Mouse (Mus musculus): ENCODE measurements around the gene Tmem151b.

Gene Tmem151b

GRCm38 (mm10) chr17:45584096-45584896 is 34.8 kb upstream of the Tmem151b start:
- DNase-seq (ENCODE audit: extremely low read depth, low read depth, low spot score) = no peak

DNA sequence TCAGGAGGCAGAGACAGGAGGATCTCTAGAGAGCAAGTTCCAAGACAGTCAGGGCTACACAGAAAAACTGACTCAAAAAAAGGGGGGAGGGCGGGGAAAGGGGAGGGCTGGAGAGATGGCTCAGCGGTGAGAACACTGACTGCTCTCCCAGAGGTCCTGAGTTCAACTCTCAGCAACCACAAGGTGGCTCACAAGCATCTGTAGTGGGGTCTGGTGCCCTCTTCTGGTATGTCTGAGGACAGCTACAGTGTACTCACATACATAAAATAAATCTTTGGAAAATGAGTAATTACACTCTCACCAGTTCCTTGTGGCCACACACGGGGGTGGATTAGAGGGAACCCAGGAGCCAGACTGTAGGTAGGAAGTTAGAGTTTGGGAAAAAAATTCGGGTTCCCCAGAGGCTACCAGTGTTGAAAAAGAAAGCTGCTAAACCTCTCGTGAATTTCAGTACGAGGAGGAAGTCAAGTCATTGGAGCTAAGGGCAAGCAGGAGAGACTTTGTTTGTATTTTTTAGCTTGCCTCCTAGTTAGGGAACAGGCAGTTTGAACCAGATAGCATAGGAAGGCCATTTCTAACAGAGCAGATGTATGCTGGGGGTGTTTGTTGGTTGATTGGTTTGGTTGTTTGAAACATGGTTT is 33.4 kb upstream of the Tmem151b start:
- DNase-seq (ENCODE audit: extremely low read depth, low read depth, low spot score) = no peak

DNA sequence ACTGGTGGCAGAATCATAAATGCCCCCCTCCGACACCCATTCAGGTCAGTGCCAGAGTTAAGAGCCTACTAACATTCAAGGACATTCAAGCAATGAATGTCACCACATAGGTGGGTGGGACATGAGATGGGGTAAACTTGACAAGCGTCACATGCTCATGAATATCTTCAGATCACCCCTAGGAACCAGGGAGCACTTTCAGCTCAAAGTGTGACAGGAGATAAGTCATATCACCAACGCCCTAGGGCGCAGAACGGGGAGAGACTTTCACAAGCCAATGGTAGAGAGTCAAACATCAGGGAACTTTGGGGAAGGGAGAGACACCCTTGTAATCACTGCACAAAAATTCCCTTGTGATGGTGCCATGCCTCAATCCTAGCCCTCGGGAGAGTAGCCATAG is 32.7 kb upstream of the Tmem151b start:
- DNase-seq (ENCODE audit: extremely low read depth, low read depth, low spot score) = no peak

DNA sequence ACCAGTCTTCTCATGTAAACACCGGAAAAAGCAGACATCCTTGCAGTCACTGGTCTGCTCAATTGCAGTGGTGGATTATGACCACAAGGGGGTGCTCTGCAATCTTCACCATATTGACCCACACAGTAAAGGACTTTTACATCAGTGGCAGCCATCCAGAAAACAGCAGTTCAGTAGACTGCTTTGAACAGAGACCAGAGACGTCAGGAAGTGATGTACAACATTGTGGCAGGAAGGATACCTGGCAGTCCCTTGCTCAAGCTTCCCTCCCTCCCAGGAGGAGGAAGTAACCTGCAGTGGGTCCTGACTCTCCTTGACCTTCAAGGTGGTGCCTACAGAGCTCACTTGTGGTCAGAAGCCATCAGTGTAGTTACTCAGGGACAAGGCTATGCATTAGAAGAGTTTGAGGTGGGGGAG is 32.1 kb upstream of the Tmem151b start:
- DNase-seq (ENCODE audit: extremely low read depth, low read depth, low spot score) = no peak

GRCm38 (mm10) chr17:45580958-45581477 is 31.5 kb upstream of the Tmem151b start:
- no peak for DNase-seq (ENCODE audit: extremely low read depth, low read depth, low spot score)

GRCm38 (mm10) chr17:45579554-45579953 is 30.1 kb upstream of the Tmem151b start:
- DNase-seq (ENCODE audit: extremely low read depth, low read depth, low spot score) = no peak

DNA sequence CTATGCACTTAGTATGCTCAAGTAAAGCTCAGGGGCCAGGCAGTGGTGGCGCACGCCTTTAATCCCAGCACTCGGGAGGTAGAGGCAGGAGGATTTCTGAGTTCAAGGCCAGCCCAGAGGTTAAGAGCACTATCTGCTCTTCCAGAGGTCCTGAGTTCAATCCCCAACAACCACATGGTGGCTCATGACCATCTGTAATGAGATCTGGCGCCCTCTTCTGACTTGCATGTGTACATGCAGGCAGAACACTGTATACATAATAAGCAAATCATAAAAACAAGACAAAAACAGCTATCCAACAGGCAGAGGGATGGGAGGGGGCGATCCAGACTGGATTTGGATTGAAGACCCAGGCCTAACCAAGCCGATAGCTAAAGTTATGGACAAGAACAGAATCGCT is 29.4 kb upstream of the Tmem151b start:
- DNase-seq (ENCODE audit: extremely low read depth, low read depth, low spot score) = no peak

- DNase-seq (ENCODE audit: extremely low read depth, low read depth, low spot score) = no peak
Observed at GRCm38 (mm10) chr17:45578242-45578641, 28.8 kb upstream of the Tmem151b start.

- no peak for DNase-seq (ENCODE audit: extremely low read depth, low read depth, low spot score)
Observed at GRCm38 (mm10) chr17:45575123-45575897, 25.8 kb upstream of the Tmem151b start.

DNA sequence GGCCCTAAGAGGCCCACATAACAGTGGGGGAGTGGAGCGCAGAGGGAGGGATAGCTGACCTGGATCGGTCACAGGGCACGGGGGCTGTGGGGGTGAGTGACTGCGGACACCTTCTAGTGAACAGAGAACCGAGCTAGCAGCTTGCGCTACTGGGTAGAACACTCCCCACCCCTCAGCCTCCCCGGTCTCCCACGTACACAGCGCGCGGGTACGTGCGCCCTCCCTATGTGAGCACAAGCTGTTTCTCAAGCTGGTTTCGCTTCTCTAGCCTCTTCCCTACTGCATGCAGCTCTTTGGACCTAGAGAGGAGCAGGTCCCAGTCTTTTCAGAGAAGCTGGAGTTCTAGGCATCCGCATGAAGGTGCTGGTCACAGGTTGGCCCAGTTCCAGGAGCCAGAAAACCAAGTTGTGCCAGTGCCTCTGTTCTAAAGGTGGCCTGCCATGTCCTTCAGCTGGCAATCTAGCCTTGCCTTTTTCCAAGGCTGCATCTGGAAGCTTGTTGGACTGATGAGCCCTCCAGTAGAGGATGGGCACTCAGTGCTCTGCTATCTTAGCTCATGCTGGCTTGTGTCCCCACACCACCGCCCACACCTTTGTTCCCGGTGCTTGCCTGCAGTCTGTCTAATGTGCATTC is 24.8 kb upstream of the Tmem151b start:
- no peak for DNase-seq (ENCODE audit: extremely low read depth, low read depth, low spot score)

- DNase-seq (ENCODE audit: extremely low read depth, low read depth, low spot score) = no peak
Observed at GRCm38 (mm10) chr17:45573780-45574123, 24.3 kb upstream of the Tmem151b start.

DNA sequence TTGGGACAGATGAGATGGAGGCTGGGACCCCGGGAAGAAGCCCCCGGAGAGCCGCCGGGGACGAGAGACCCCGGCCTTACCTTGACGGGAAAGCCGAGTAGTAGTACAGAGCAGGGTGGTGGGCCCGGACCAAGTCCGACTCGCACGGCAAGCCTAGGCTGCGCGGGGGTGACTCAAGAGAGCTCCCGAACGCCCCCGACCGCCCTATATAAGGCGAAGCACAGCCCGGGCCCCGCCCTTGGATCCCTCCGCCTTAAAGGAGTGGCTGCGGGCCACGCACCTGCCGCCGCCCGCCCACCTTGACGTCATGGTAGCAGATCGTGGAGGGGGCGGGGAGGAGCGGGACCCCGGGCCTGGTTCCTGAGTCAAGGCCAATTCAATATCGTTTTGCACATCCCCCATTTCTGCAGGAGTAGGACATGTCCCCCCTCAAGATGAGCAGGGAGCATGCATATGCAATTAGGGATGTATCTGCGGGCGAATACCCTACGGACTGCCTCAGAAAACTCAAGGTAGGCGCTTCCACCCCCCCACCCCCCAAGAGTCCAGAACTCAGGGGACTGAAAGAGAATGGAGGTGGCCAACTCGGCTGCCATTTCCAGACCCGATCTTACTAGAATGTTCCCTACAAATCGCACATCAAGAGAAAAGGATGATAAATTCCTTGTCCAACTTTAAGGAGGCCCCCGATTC is 23.8 kb upstream of the Tmem151b start, which contains the start of gene Hsp90ab1:
Gene Hsp90ab1 (minus strand): TSS at position 185 of the 693 bp plus-strand sequence.
- DNase-seq (ENCODE audit: extremely low read depth, low read depth, low spot score) = no peak

DNA sequence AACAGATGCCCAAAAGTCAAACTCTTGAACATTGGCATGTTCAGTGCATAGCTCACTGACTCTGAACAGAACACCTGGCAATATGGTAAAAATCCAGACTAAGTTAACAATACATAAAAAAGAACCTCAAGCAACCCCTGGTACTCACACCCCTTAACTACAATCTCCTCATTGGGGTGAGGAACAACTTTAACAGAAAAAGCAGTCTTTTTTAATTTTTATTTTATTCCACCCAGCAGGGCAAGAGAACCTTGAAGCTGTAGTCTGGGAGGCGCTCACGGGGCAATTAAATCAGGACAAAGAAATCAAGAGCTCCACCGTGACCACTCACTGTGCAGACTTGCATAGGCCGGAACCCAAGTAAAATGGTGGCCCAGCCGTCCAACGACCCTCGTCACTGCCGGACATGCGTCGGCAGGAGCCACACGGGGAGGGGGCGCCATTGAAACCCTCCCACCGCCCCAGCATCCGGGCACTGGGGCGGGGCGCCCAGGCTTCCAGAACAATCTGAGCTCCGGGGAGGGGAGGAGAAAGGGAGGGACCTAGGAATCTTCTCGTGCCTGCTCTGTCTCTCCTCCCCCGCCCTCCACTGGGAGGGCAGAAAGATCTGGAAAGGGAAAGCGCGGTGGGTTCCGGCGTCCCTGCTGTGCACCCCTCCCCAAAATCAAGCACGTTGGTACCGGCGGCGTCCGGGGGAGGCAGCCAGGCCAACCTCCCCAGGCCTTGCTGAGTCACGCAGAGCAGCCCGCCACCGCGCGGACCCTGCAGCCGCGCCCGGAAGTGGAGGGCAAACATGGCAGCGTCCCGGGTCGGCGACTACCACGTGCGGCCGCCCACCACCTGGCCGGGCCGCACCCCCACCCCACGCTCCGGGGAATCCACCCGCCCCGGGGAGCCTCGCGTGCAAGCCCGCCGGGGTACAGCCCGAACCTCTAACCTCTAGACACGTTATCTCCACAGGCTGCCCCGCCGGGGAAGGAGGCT is 22.9 kb upstream of the Tmem151b start:
- DNase-seq (ENCODE audit: extremely low read depth, low read depth, low spot score) = no peak

- DNase-seq (ENCODE audit: extremely low read depth, low read depth, low spot score) = peak; percentile 81
Observed at GRCm38 (mm10) chr17:45569999-45570398, 20.5 kb upstream of the Tmem151b start.

GRCm38 (mm10) chr17:45568990-45569389 is 19.5 kb upstream of the Tmem151b start:
- no peak for DNase-seq (ENCODE audit: extremely low read depth, low read depth, low spot score)

- DNase-seq (ENCODE audit: extremely low read depth, low read depth, low spot score) = no peak
Observed at GRCm38 (mm10) chr17:45567162-45567601, 17.7 kb upstream of the Tmem151b start.

GRCm38 (mm10) chr17:45566360-45567161 is 17.1 kb upstream of the Tmem151b start:
- DNase-seq (ENCODE audit: extremely low read depth, low read depth, low spot score) = no peak

DNA sequence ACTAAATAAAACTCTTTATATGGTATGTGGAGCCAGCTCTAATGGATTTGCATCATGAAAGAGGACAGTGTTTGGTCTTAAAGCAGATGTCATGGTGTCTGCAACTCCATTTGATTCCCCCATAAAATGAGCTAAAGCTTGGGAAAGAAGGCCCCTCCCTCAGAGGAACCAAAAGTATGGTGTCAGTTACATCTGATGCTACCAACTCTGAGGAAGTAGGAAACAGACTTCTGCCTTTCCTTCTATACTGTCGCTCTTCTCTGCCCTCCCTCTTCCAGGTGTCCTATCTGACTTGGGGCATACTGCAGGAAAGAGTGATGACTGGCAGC is 16.5 kb upstream of the Tmem151b start:
- no peak for DNase-seq (ENCODE audit: extremely low read depth, low read depth, low spot score)

- no peak for DNase-seq (ENCODE audit: extremely low read depth, low read depth, low spot score)
Observed at GRCm38 (mm10) chr17:45565103-45565502, 15.6 kb upstream of the Tmem151b start.
